ENCODE assay signal across 10 mouse cellular contexts in the genomic region with DNA sequence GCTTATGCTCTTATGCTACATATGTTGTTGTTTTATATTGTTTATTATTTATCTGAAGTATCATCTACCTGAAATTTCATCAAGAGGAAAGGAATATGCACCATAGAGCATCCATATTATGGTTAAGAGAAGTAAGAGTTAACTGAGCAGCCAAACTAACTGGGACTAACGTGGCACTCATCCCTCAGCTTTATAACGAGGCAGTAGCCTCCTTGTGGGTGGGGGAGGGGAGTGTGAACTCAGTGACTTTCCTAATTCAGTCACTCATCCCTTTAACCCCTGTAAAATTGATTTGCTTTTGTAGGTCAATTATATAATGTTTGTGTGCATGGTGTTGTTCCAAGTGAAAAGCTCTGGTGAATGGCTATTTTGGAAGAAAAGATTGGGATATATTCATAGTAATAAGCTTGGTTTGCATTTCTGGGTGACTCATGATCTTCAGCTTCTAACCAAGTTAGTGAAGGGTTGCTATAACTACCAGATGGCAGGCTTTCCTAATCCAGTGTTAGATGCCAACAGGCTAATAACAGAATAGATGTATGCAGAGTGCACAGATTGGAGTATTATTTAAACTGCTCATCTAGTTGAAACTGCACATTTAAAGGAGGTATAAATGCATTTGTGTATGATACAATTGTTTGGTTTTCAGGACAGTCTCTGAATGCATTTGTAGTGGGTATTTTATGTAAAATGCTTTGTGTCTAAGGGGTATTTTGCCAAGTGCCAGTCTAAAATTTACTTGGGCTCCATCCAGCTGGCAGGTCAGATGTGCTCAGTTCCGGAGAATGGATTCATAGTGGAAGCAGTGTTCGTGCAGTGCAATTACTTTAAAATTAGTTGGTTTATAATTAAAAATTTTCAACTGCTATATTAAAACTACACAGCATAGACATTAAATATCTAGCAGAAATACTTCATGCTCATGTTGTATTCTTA. TPM values are rescaled to one million over a fixed set of nuclear protein-coding genes. Genes with fewer than 3 reads are reported as not detected.
DNase-seq lines count a peak whose midpoint lies in the region; ATAC-seq and TF ChIP-seq lines count a peak whose summit lies in the region.
"Had no signal": no experiment of that assay in that cellular context is flagged by ENCODE, and none has a peak within 500 bp of the region (broad histone marks: within the 10 kb centered on the region; RNA-seq: fewer than 3 reads in every experiment).

No protein-coding gene starts in this region.

- CTCF ChIA-PET in Patski (lab: Charles Lee), result interaction anchor here (0.9 to 2.1 kb wide), 8 partner anchors 9 to 158 kb away, joined by 3 to 7 read pairs (median 4); no protein-coding TSS in a partner anchor

- peaks cover 5% of the 10 kb centered on the region; the same call in 1 of the 2 replicates for H3K4me1 ChIP-seq in forebrain, embryonic 14.5 days (ENCODE audit: control insufficient read depth, insufficient read depth, low read length)
- H3K4me1 ChIP-seq in forebrain, embryonic 11.5 days (replicated peaks; ENCODE audit: control insufficient read depth, insufficient read depth, low read length), result no peaks in the 10 kb centered on the region

- no peak overlapping the region for H3K4me3 ChIP-seq in forebrain, embryonic 14.5 days (ENCODE audit: low read depth, low read length)
- no peak overlapping the region for H3K4me3 ChIP-seq in forebrain, embryonic 11.5 days (ENCODE audit: low read depth, low read length)
- H3K4me3 ChIP-seq in layer of hippocampus, adult 2 months, result peak overlapping the region; percentile 16; the same call in 1 of the 2 replicates
- H3K4me3 ChIP-seq: lung, embryonic 15.5 days had no signal

- no peak overlapping the region for H3K9ac ChIP-seq in forebrain, embryonic 14.5 days (ENCODE audit: low read length)
- no peak overlapping the region for H3K9ac ChIP-seq in forebrain, embryonic 11.5 days (ENCODE audit: low read length)
- H3K9ac ChIP-seq: lung, embryonic 15.5 days had no signal

- H3K27ac ChIP-seq in forebrain, embryonic 14.5 days (ENCODE audit: low read depth, low read length), result no peak overlapping the region
- H3K27ac ChIP-seq in forebrain, embryonic 11.5 days (ENCODE audit: low read depth, low read length), result no peak overlapping the region
- H3K27ac ChIP-seq in layer of hippocampus, adult 2 months, result peak overlapping the region; percentile 92
- H3K27ac ChIP-seq: lung, embryonic 15.5 days; stomach, postnatal 0 days had no signal

- no peak overlapping the region for H3K4me2 ChIP-seq in forebrain, embryonic 14.5 days (ENCODE audit: low read length)
- no peak overlapping the region for H3K4me2 ChIP-seq in forebrain, embryonic 11.5 days (ENCODE audit: low read depth, low read length, severe bottlenecking)
- H3K4me2 ChIP-seq: lung, embryonic 15.5 days had no signal

- POLR2A ChIA-PET in Patski (lab: Charles Lee), result no interaction called here

- no peak for TF ChIP-seq CTCF in layer of hippocampus, adult 2 months (conservative IDR thresholded peaks at IDR 0.05)
- no peak for TF ChIP-seq CTCF in Patski (IDR thresholded peaks at IDR 0.05)

- H3K36me3 ChIP-seq in forebrain, embryonic 14.5 days (ENCODE audit: control insufficient read depth, insufficient read depth, low read length), result no peaks in the 10 kb centered on the region
- no peaks in the 10 kb centered on the region for H3K36me3 ChIP-seq in forebrain, embryonic 11.5 days (ENCODE audit: control insufficient read depth, insufficient read depth, low read length)
- H3K36me3 ChIP-seq: lung, embryonic 15.5 days had no signal

- H3K27me3 ChIP-seq in forebrain, embryonic 14.5 days (replicated peaks; ENCODE audit: control insufficient read depth, insufficient read depth, low read length), result no peaks in the 10 kb centered on the region
- no peaks in the 10 kb centered on the region for H3K27me3 ChIP-seq in forebrain, embryonic 11.5 days (ENCODE audit: control insufficient read depth, insufficient read depth, low read length)
- H3K27me3 ChIP-seq in Patski, result no peaks in the 10 kb centered on the region
- H3K27me3 ChIP-seq: lung, embryonic 15.5 days had no signal

- peak; percentile 72; the same call in 1 of the 2 replicates for ATAC-seq in forebrain, embryonic 14.5 days
- no peak for ATAC-seq in forebrain, embryonic 11.5 days (replicated peaks; ENCODE audit: low FRiP score)
- ATAC-seq in Patski, result peak; percentile 90
- ATAC-seq in granulocyte monocyte progenitor cell, adult 5-6 weeks (replicated peaks; ENCODE audit: poor library complexity, severe bottlenecking), result no peak

- peak; percentile 75 for DNase-seq in forebrain, embryonic 14.5 days (ENCODE audit: low spot score)
- no peak for DNase-seq in forebrain, embryonic 11.5 days (ENCODE audit: low spot score)
- DNase-seq in layer of hippocampus, adult 2 months (ENCODE audit: low spot score in 2 of 2), result peak; percentile 37 to 83
- DNase-seq in layer of hippocampus, postnatal 25 days (ENCODE audit: extremely low spot score in 1 of 2, low spot score in 1 of 2), result no peak
- DNase-seq in Patski (ENCODE audit: low read depth, low spot score), result no peak
- peak; percentile 56 to 64 for DNase-seq in cerebellum, postnatal 36 days
- no peak for DNase-seq in thymus, adult 18-20 months

- H3K9me3 ChIP-seq in forebrain, embryonic 14.5 days (replicated peaks; ENCODE audit: control insufficient read depth, low read length), result no peaks in the 10 kb centered on the region
- no peaks in the 10 kb centered on the region for H3K9me3 ChIP-seq in forebrain, embryonic 11.5 days (ENCODE audit: control insufficient read depth, low read length)
- H3K9me3 ChIP-seq: lung, embryonic 15.5 days had no signal

- in situ Hi-C loops in Patski (cut with MboI; ENCODE audit: low pct_unique_long_range_greater_than_20kb), result no loop called here

- 14% methylated on average over 4 of the region's 4 CpGs for WGBS in forebrain, embryonic 14.5 days
- 53% methylated on average over 4 of the region's 4 CpGs for WGBS in forebrain, embryonic 11.5 days

RNA-seq across cellular contexts. Expression of gene Add3, which starts 25.3 kb away (rescaled TPM):
- 25.2 and 32.6 TPM in 2 replicates for polyA plus RNA-seq in forebrain, embryonic 14.5 days (2014; fragmentation: Nextera tagmentation; extraction: Ambion mirVana)
- 59.3 and 61.5 TPM in 2 replicates for polyA plus RNA-seq in forebrain, embryonic 11.5 days (2014; fragmentation: Nextera tagmentation; extraction: Ambion mirVana)
- 100 to 1,000 TPM; 125 to 129 TPM for total RNA-seq in layer of hippocampus, adult 2 months (2021)
- total RNA-seq in layer of hippocampus, postnatal 25 days (2021), result 100 to 1,000 TPM; 115 to 125 TPM
- 38.4 TPM for polyA plus RNA-seq in Patski (2021)
- total RNA-seq in granulocyte monocyte progenitor cell, adult 5-6 weeks (2014; fragmentation: Nextera tagmentation), result 30.2 and 57.5 TPM in 2 replicates
- total RNA-seq in granulocyte monocyte progenitor cell, adult 5-6 weeks (2017), result 39.5 and 43.3 TPM in 2 replicates

Comparison
In these comparisons a context has a peak if more than half of its experiments do, and no peak if none do; other contexts are left out.
1. ATAC-seq: peak in forebrain, embryonic 14.5 days (single experiment) and Patski (single experiment); none in forebrain, embryonic 11.5 days (single experiment) and granulocyte monocyte progenitor cell, adult 5-6 weeks (single experiment).
2. DNase-seq: peak in forebrain, embryonic 14.5 days (single experiment), layer of hippocampus, adult 2 months (2 of 2) and cerebellum, postnatal 36 days (2 of 2); none in forebrain, embryonic 11.5 days (single experiment), layer of hippocampus, postnatal 25 days (0 of 2), Patski (single experiment) and thymus, adult 18-20 months (0 of 2).